Mouse (Mus musculus): ENCODE results near the gene Cryba4. TPM values are rescaled to one million over a fixed set of nuclear protein-coding genes. Genes with fewer than 3 reads are reported as not detected.

The Cryba4 gene
- polyA plus RNA-seq, 1 experiment: 1.1 TPM

DNA sequence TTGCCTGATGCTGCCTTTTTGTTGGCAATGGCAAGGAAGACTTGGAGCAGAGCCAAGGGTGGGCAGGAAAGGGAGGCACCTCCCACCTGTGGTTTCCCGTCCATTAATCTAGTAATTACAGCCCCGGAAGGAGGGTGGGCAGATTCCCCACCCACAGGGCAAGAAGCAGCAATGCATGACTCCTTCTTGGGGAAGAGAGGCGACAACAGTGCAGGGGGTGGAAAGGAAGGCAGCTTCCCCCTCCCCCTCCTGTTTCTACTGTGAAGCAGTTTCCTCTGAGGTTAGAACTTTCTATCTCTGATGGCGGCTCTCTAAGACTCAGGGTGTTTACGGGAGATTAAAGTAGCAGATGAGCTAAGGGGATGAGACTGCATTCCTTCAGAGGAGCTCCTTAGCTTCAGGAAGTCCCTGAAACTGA is 9.9 kb downstream of the Cryba4 start:
- WGBS: 77% methylated on average over 5 of the region's 5 CpGs
- DNase-seq (ENCODE audit: low read depth, low spot score): no peak

DNA sequence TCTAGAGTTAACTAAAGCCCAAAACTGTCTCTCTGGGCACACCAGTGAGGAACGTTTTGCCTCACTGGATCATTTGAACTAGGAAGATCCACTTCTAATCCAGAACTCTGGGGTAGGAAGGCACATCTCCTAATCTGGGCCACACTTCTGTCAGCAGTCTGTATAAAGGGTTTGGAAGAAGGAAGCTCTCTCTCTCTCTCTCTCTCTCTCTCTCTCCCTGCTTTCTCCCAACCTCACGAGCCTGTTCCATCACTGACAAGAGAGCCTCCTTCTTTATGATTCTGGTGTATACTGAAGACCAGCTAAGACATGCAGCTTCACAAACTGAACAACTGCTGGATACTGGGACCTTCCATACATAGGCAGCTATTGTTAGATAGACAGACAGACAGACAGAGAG is 10.5 kb downstream of the Cryba4 start:
- WGBS: 79% methylated on average over 2 of the region's 2 CpGs
- DNase-seq (ENCODE audit: low read depth, low spot score): no peak

DNA sequence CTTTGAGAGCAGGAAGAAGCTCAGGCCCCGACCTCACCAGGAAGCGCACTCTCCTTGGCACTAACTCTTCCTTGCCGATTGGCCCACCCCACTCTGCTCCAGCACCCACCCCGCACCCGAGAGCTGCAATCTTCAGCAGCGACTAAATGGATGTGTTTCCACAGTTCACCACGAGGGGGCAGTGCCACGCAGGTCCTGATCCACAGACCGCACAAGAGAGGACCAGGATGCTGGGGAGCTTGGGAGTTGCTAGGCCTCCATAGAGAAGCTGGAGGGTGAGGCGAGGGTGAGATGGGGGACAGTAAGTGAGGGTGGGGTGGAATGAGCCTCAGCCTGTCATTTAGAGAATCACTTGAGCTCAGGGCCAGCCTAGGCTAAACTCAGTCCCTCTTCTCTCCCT is 11.6 kb downstream of the Cryba4 start:
- peak; percentile 51 for DNase-seq (ENCODE audit: low read depth, low spot score)
- 2% methylated on average over 10 of the region's 10 CpGs for WGBS

- 73% methylated on average over 3 of the region's 3 CpGs for WGBS
- no peak for DNase-seq (ENCODE audit: low read depth, low spot score)
Measured at GRCm38 (mm10) chr5:112238781-112239482, 13.4 kb downstream of the Cryba4 start.

- 56% methylated on average over 9 of the region's 9 CpGs for WGBS
Measured at GRCm38 (mm10) chr5:112237866-112238570, 14.3 kb downstream of the Cryba4 start.

GRCm38 (mm10) chr5:112237439-112237838 is 14.9 kb downstream of the Cryba4 start:
- DNase-seq (ENCODE audit: low read depth, low spot score): no peak
- WGBS: 7% methylated on average over 16 of the region's 16 CpGs

More at GRCm38 (mm10) chr5:112237866-112238570, 14.3 kb downstream of the Cryba4 start:
- no peak for DNase-seq (ENCODE audit: low read depth, low spot score)

DNA sequence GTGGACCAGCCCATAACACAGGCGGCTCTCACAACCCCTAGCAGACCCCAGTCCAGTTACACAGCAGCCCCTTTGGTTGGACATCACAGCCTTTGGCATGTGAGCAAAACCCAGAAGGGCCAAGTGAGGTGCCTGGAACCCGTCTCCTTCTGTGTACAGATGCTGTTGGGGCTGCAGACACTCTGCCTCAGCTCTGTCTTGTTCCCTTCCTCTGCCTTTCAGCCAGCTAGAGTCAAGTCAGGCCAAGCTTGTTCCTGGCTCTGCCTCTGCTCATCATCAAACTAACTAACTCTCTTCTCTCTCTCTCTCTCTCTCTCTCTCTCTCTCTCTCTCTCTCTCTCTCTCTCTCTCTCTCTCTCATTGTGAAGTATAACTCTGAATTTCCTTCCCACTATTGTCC is 15.7 kb downstream of the Cryba4 start:
- 73% methylated on average over 2 of the region's 2 CpGs for WGBS
- no peak for DNase-seq (ENCODE audit: low read depth, low spot score)

- DNase-seq (ENCODE audit: low read depth, low spot score): no peak
- 69% methylated on average over 5 of the region's 5 CpGs for WGBS
Measured at GRCm38 (mm10) chr5:112235806-112236205, 16.5 kb downstream of the Cryba4 start.

DNA sequence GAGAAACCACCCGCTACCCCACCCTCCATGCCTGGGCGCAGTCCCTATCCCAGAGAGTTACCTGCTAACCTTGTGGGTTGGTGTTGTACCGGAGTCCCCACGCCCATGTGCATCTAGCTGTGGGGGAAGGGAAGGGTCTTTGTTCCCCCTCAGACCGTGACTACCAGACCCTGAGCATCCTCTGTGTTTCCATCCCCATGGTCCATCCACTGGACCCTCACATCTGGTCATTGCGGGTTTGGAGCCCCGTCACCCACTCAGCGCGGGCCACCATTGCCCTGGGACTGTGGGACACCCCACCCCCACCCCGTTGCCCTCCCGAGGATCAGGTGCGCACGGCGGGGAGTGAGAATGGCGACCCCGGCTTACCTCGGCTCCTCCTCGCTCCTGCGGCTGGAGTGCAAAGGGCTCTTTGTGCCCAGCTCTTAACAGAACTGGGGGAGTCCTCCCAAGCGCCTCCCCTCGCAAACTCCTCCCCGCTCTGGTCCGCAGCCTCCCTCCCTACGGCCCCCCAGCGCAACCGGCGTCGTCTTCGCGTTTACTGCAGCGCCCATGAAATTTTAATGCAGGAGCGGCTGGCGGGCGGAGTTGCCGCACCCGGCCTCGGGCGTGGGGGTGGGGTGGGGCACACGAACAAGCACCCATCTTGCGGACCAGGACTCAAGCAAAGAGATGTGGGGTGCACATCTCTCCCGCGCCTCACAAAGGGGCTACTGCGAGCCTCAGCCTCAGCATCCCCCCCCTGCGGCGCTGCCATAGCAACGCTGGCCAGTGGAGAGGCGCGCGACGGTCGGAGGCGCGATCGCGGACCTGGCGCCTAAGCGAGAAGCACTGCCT is 23.9 kb downstream of the Cryba4 start:
- DNase-seq (ENCODE audit: low read depth, low spot score): no peak
- WGBS: 2% methylated on average over 57 of the region's 57 CpGs

GRCm38 (mm10) chr5:112227898-112228239 is 24.4 kb downstream of the Cryba4 start:
- WGBS: 5% methylated on average over 13 of the region's 13 CpGs
- DNase-seq (ENCODE audit: low read depth, low spot score): no peak

DNA sequence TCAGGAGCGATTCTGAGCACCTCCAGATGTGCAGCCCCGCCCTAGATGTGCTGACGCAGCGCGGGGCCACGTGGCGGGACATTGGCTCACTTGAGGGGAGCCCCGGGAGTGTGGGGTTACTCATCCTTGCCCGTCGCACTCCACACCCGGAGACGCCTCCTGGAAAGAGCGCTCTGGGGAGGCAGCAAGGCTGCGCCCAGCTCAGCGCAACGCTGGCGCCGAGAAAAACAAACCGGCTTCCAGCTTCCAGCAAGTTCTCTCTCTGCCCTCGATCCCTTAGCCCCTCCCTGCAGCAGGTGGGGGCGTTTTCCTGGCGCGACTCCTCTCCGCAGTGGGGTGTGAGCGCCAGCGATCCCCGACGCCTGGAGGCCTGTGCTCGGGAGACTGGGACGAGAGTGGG is 25.0 kb downstream of the Cryba4 start:
- WGBS: 1% methylated on average over 30 of the region's 30 CpGs
- no peak for DNase-seq (ENCODE audit: low read depth, low spot score)

GRCm38 (mm10) chr5:112225591-112225990 is 26.7 kb downstream of the Cryba4 start:
- DNase-seq (ENCODE audit: low read depth, low spot score): no peak
- WGBS: 76% methylated on average over 6 of the region's 6 CpGs

DNA sequence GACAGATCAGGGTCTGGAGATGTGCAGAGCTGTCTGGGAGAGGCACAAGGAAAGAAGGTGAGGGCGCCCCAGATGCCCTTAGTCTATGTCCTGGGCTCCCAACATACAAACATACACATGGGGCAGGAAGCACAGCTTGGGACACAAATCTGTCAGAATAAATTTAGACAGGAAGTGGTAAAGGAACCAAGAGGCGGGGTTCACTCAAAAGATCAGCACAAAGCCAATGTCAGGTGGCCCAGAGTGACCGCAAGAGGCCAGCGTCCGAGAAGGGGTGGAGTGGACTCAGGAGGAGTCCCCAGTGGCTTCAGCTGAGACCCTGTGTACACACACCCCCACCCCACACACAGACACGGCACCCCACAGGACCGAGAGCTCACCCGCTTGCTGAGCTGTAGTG is 32.1 kb downstream of the Cryba4 start:
- 73% methylated on average over 8 of the region's 8 CpGs for WGBS
- no peak for DNase-seq (ENCODE audit: low read depth, low spot score)

DNA sequence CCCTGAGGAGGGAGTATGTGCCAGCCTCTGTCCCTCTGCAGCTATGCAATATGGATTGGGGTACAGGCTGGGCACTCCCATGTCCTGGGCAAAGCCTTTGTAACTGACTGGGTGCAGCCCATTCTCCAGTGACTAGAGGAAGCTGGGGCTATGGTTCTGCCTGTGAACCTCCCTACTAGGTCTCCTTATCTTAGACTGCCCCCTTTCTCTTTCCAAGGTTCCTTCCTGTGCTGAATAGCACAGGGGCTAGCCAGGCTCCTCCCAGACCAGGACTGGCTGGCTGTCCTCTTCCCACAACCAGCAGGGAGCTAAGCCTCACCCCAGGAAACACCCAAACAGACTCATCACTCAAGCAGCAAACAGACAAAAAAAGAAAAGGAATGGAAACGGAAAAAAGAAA is 32.9 kb downstream of the Cryba4 start:
- DNase-seq (ENCODE audit: low read depth, low spot score): no peak
- WGBS: 30% methylated on average over 1 of the region's 1 CpGs

DNA sequence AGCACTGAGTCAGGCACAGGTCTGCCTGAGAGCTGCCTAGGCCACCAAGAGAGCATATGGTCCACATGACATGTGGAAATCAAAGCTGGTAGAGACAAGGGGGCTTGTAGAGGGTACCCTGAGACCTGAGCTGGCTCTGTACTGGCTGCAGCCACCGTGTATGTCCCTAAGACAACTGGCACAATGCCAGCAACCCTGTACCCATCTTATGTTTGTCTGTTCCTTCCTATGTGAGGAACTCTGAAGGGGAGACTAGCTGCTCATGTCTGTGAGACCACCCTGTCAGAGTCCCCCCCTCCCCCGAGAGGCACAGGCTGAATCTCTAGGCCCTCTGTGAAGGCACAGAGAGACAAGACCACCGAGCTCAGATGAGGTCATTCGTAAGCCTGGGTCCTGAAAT is 33.6 kb downstream of the Cryba4 start:
- DNase-seq (ENCODE audit: low read depth, low spot score): no peak
- 66% methylated on average over 4 of the region's 4 CpGs for WGBS

DNA sequence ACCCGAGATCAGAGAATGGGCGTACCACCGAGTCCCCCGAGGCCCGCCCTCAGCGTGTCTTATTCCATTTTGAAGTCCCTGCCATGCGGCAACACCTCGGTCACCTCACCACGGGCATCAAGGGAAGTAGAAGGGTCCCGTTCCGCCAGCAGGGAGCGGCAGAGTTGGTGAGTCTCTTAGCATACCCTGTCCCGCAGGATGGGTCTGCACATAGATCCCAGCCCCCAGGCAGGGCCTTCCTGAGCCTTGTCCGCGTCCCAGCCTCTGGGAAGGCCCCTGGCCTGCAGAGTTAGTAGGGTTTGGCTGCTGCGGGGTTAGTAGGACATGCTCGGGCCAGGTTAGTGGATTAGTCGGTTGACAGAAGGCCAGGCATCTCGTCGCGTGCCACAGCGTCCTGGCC is 35.3 kb downstream of the Cryba4 start:
- 77% methylated on average over 22 of the region's 22 CpGs for WGBS
- no peak for DNase-seq (ENCODE audit: low read depth, low spot score)

GRCm38 (mm10) chr5:112216335-112216734 is 36.0 kb downstream of the Cryba4 start:
- DNase-seq (ENCODE audit: low read depth, low spot score): no peak
- WGBS: 84% methylated on average over 7 of the region's 7 CpGs

GRCm38 (mm10) chr5:112215801-112216251 is 36.5 kb downstream of the Cryba4 start:
- WGBS: 55% methylated on average over 9 of the region's 9 CpGs
- no peak for DNase-seq (ENCODE audit: low read depth, low spot score)

GRCm38 (mm10) chr5:112215291-112215751 is 37.0 kb downstream of the Cryba4 start:
- WGBS: 31% methylated on average over 12 of the region's 12 CpGs
- no peak for DNase-seq (ENCODE audit: low read depth, low spot score)

DNA sequence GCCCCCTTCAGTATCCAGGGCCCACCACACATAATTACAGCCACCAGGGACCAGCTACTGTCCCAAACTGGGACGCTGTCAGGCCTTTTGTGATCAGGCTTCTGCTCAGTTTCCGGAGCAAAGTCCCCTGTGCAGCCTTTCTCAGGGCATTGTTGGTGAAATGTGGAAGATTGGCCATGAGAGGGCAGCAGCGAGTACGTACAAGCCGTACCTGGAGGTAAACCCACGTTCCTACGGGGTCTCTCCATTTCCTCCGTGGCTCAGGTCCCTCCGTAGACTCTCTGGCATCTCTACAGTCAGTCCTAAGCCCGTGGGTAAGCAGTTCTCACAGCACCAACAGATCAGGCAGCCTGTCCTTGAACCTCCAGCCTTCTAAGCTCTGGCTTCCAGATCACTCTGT is 37.9 kb downstream of the Cryba4 start:
- WGBS: 6% methylated on average over 10 of the region's 10 CpGs
- no peak for DNase-seq (ENCODE audit: low read depth, low spot score)

All from large intestine, adult 2 months (tissue).